Mouse (Mus musculus): Measurements from ENCODE around the gene Egfem1. TPM values are rescaled to one million over a fixed set of nuclear protein-coding genes. Genes with fewer than 3 reads are reported as not detected.

Egfem1 gene
- total and polyA plus RNA-seq, 3 experiments: not detected

GRCm38 (mm10) chr3:29047273-29047932 is 34.4 kb upstream of the Egfem1 start:
- dilution Hi-C loops (cut with MboI; ENCODE audit: extremely low pct_ligation_motif_present, extremely low pct_unique_long_range_greater_than_20kb, low sequenced_read_pairs): no loop called here
- in situ Hi-C loops (cut with MboI; ENCODE audit: low pct_ligation_motif_present, low pct_unique_long_range_greater_than_20kb, low sequenced_read_pairs): no loop called here

GRCm38 (mm10) chr3:29063156-29063555 is 18.7 kb upstream of the Egfem1 start:
- Histone ChIP-seq H3K27ac (ENCODE audit: insufficient read depth, low read depth) (no peak overlapping the region), H3K27me3 (replicated peaks) (no peaks in the 10 kb centered on the region), H3K9ac (ENCODE audit: insufficient read depth, low read depth) (no peak overlapping the region), H3K36me3 (replicated peaks in 1 of 2; ENCODE audit: control insufficient read depth in 1 of 2, insufficient read depth in 1 of 2, low read length in 1 of 2) (no peaks in the 10 kb centered on the region), H3K4me2 (ENCODE audit: insufficient read depth, low read depth, poor library complexity, severe bottlenecking) (no peak overlapping the region), H3K9me3 (replicated peaks; ENCODE audit: low read length) (peaks cover 38% of the 10 kb centered on the region), H3K79me2 (replicated peaks; ENCODE audit: control insufficient read depth, extremely low read depth, insufficient read depth, poor library complexity, severe bottlenecking) (no peaks in the 10 kb centered on the region), H3K4me3 (replicated peaks in 1 of 3; ENCODE audit: low read depth in 2 of 3, low read length in 2 of 3, poor library complexity in 1 of 3) (no peak overlapping the region), H3K4me1 (ENCODE audit: control insufficient read depth in 1 of 2, insufficient read depth in 2 of 2) (no peaks in the 10 kb centered on the region)
- in situ Hi-C loops (cut with MboI; ENCODE audit: low pct_ligation_motif_present, low pct_unique_long_range_greater_than_20kb, low sequenced_read_pairs): no loop called here
- DNase-seq (ENCODE audit: extremely low read depth): no peak
- dilution Hi-C loops (cut with MboI; ENCODE audit: extremely low pct_ligation_motif_present, extremely low pct_unique_long_range_greater_than_20kb, low sequenced_read_pairs): no loop called here
- TF ChIP-seq SIN3A (IDR thresholded peaks at IDR 0.05; ENCODE audit: low read length) (no peak), UBTF (IDR thresholded peaks at IDR 0.05; ENCODE audit: low read depth, low read length) (no peak), RCOR1 (conservative IDR thresholded peaks at IDR 0.05; ENCODE audit: low read depth, low read length) (no peak), PAX5 (IDR thresholded peaks at IDR 0.05; ENCODE audit: low read length) (no peak), CHD2 (IDR thresholded peaks at IDR 0.05; ENCODE audit: low read length) (no peak), NRF1 (IDR thresholded peaks at IDR 0.05; ENCODE audit: low read depth, low read length) (no peak), MAZ (IDR thresholded peaks at IDR 0.05; ENCODE audit: low read depth, low read length) (no peak), USF2 (conservative IDR thresholded peaks at IDR 0.05; ENCODE audit: low read depth, low read length) (no peak), ELF1 (IDR thresholded peaks at IDR 0.05; ENCODE audit: low read depth, low read length) (no peak), HCFC1 (IDR thresholded peaks at IDR 0.05; ENCODE audit: low read depth, low read length) (no peak), MXI1 (IDR thresholded peaks at IDR 0.05; ENCODE audit: low read depth, low read length) (no peak), ZNF384 (IDR thresholded peaks at IDR 0.05; ENCODE audit: low read depth, low read length) (no peak), CHD1 (IDR thresholded peaks at IDR 0.05; ENCODE audit: low read depth, low read length) (no peak), POLR2A (IDR thresholded peaks at IDR 0.05; ENCODE audit: low read depth, low read length) (no peak), MEF2A (IDR thresholded peaks at IDR 0.05; ENCODE audit: borderline replicate concordance, low read depth, low read length) (no peak), JUN (IDR thresholded peaks at IDR 0.05; ENCODE audit: insufficient read depth, low read depth, low read length) (no peak), MAX (IDR thresholded peaks at IDR 0.05; ENCODE audit: low read length) (no peak), EP300 (IDR thresholded peaks at IDR 0.05; ENCODE audit: low read length) (no peak), CTCF (conservative IDR thresholded peaks at IDR 0.05 in 1 of 2, IDR thresholded peaks at IDR 0.05 in 1 of 2; ENCODE audit: low read depth in 2 of 2, low read length in 2 of 2) (no peak), MAFK (IDR thresholded peaks at IDR 0.05; ENCODE audit: insufficient replicate concordance, low read length) (no peak)

More at GRCm38 (mm10) chr3:29047273-29047932, 34.4 kb upstream of the Egfem1 start:
- H3K9me3 ChIP-seq (replicated peaks; ENCODE audit: low read length): peaks cover 50% of the 10 kb centered on the region
- H3K27ac ChIP-seq (ENCODE audit: insufficient read depth, low read depth): no peak overlapping the region
- no peak for TF ChIP-seq MYC (IDR thresholded peaks at IDR 0.05; ENCODE audit: low read depth, low read length)
- TF ChIP-seq CTCF (conservative IDR thresholded peaks at IDR 0.05 in 1 of 2, IDR thresholded peaks at IDR 0.05 in 1 of 2; ENCODE audit: low read depth in 2 of 2, low read length in 2 of 2): no peak
- TF ChIP-seq MAX (IDR thresholded peaks at IDR 0.05; ENCODE audit: low read length): no peak
- no peak for TF ChIP-seq MXI1 (IDR thresholded peaks at IDR 0.05; ENCODE audit: low read depth, low read length)
- no peak overlapping the region for H3K9ac ChIP-seq (ENCODE audit: insufficient read depth, low read depth)
- H3K36me3 ChIP-seq (replicated peaks in 1 of 2; ENCODE audit: control insufficient read depth in 1 of 2, insufficient read depth in 1 of 2, low read length in 1 of 2): no peaks in the 10 kb centered on the region
- no peak overlapping the region for H3K4me3 ChIP-seq (replicated peaks in 1 of 3; ENCODE audit: low read depth in 2 of 3, low read length in 2 of 3, poor library complexity in 1 of 3)
- no peaks in the 10 kb centered on the region for H3K79me2 ChIP-seq (replicated peaks; ENCODE audit: control insufficient read depth, extremely low read depth, insufficient read depth, poor library complexity, severe bottlenecking)
- H3K4me2 ChIP-seq (ENCODE audit: insufficient read depth, low read depth, poor library complexity, severe bottlenecking): no peak overlapping the region
- H3K27me3 ChIP-seq (replicated peaks): no peaks in the 10 kb centered on the region
- no peaks in the 10 kb centered on the region for H3K4me1 ChIP-seq (ENCODE audit: control insufficient read depth in 1 of 2, insufficient read depth in 2 of 2)
- DNase-seq (ENCODE audit: extremely low read depth): no peak
